Mouse (Mus musculus): ENCODE measurements around the gene Kyat1.

GRCm38 (mm10) chr2:30212169-30212545 is 6.5 kb upstream of the Kyat1 start:
- no peak for TF ChIP-seq CTCF (conservative IDR thresholded peaks at IDR 0.05; ENCODE audit: low read length)
- no peak for TF ChIP-seq POU5F1 (IDR thresholded peaks at IDR 0.05; ENCODE audit: borderline replicate concordance, low read length)

Measured in E14TG2a.4 (cell line).